Mouse (Mus musculus) midbrain, embryonic 16.5 days (tissue): Measurements from ENCODE around the gene Mllt6. TPM values are rescaled to one million over a fixed set of nuclear protein-coding genes. Genes with fewer than 3 reads are reported as not detected.
"Not testable (repeated sequence)": the region's sequence is repeated elsewhere in the genome, so short reads cannot be mapped to it uniquely, and the experiment has no call there.

Experiments used
- ATAC-seq: fragments of 200-750 bp; cut with Nextera tagmentation; 2 replicates; pipeline ENCODE4 v1.8.0; 2017; ENCODE audit warnings: moderate TSS enrichment
- H3K27ac ChIP-seq: fragments of 300-500 bp; sonication (generic); 2 replicates; pipeline ENCODE4 v1.5.1; 2014; ENCODE audit warnings: mild to moderate bottlenecking, low read length, mixed read lengths
- H3K27me3 ChIP-seq: fragments of 300-500 bp; sonication (generic); 2 replicates; pipeline ENCODE4 v1.6.1; 2014; ENCODE audit warnings: low read depth, low read length, mixed read lengths; ENCODE audit not compliant: control insufficient read depth, insufficient read depth
- H3K36me3 ChIP-seq: fragments of 300-500 bp; sonication (generic); 2 replicates; pipeline ENCODE4 v1.6.1; 2014; ENCODE audit warnings: mild to moderate bottlenecking, low read length, moderate library complexity, mixed read lengths; ENCODE audit not compliant: control insufficient read depth, insufficient read depth
- H3K4me1 ChIP-seq: fragments of 300-500 bp; sonication (generic); 2 replicates; pipeline ENCODE4 v1.6.1; 2014; ENCODE audit warnings: mild to moderate bottlenecking, low read length, mixed read lengths; ENCODE audit not compliant: control insufficient read depth, insufficient read depth
- H3K4me2 ChIP-seq: fragments of 300-500 bp; sonication (generic); 2 replicates; pipeline ENCODE4 v1.6.1; 2014; ENCODE audit warnings: mild to moderate bottlenecking, low read length, mixed read lengths
- H3K4me3 ChIP-seq: fragments of 300-500 bp; sonication (generic); 2 replicates; pipeline ENCODE4 v1.5.1; 2014; ENCODE audit warnings: low read depth, mild to moderate bottlenecking, low read length, moderate library complexity, mixed read lengths
- H3K9ac ChIP-seq: fragments of 300-500 bp; sonication (generic); 2 replicates; pipeline ENCODE4 v1.6.1; 2014; ENCODE audit warnings: low read depth, low read length, mixed read lengths
- H3K9me3 ChIP-seq: fragments of 300-500 bp; sonication (generic); replicated peaks from 2 replicates; pipeline ENCODE4 v1.6.1; 2014; ENCODE audit warnings: mild to moderate bottlenecking, low read length, mixed read lengths; ENCODE audit not compliant: control insufficient read depth, poor library complexity, severe bottlenecking
- WGBS: fragments of 180-500 bp; shearing (Covaris S2); extraction: QIAGEN DNeasy Blood & Tissue Kit; methylation state at CpG from one replicate; pipeline ENCODE4 v1.1.7; 2014; 5-methylcytosine and 5-hydroxymethylcytosine counted together
- polyA plus RNA-seq: library from polyadenylated mRNA; unstranded; fragments of >200 nt; fragmentation: Nextera tagmentation; extraction: Ambion mirVana; gene quantifications from 2 replicates; pipeline ENCODE4 v1.2.1, GENCODE M21; 2015

Gene Mllt6
- polyA plus RNA-seq, 1 experiment from 2014 or later: 3.3 TPM

- Histone ChIP-seq H3K27me3 (peaks cover 14% of the 10 kb centered on the region), H3K4me3 (no peak overlapping the region), H3K36me3 (no peaks in the 10 kb centered on the region), H3K4me2 (no peak overlapping the region), H3K9ac (no peak overlapping the region), H3K27ac (no peak overlapping the region), H3K9me3 (no peaks in the 10 kb centered on the region), H3K4me1 (no peaks in the 10 kb centered on the region)
- 74% methylated on average over 11 of the region's 11 CpGs for WGBS
- no peak for ATAC-seq
Measured at GRCm38 (mm10) chr11:97635468-97636019, 27.7 kb upstream of the Mllt6 start.

- no peak overlapping the region for H3K4me2 ChIP-seq
- H3K4me1 ChIP-seq: no peaks in the 10 kb centered on the region
- H3K4me3 ChIP-seq: no peak overlapping the region
- H3K36me3 ChIP-seq: no peaks in the 10 kb centered on the region
- H3K9me3 ChIP-seq: no peaks in the 10 kb centered on the region
- WGBS: 69% methylated on average over 8 of the region's 8 CpGs
- no peaks in the 10 kb centered on the region for H3K27me3 ChIP-seq
- no peak for ATAC-seq
- no peak overlapping the region for H3K27ac ChIP-seq
- H3K9ac ChIP-seq: no peak overlapping the region
Measured at GRCm38 (mm10) chr11:97641668-97642067, 21.5 kb upstream of the Mllt6 start.

GRCm38 (mm10) chr11:97642746-97643145 is 20.5 kb upstream of the Mllt6 start:
- Histone ChIP-seq H3K4me1 (no peaks in the 10 kb centered on the region), H3K4me2 (no peak overlapping the region), H3K27ac (no peak overlapping the region), H3K4me3 (no peak overlapping the region), H3K9me3 (no peaks in the 10 kb centered on the region), H3K9ac (no peak overlapping the region), H3K36me3 (no peaks in the 10 kb centered on the region), H3K27me3 (no peaks in the 10 kb centered on the region)
- ATAC-seq: no peak
- WGBS: 50% methylated on average over 2 of the region's 2 CpGs

GRCm38 (mm10) chr11:97643380-97644055 is 19.7 kb upstream of the Mllt6 start:
- Histone ChIP-seq H3K4me1 (no peaks in the 10 kb centered on the region), H3K4me3 (no peak overlapping the region), H3K27ac (no peak overlapping the region), H3K9me3 (no peaks in the 10 kb centered on the region), H3K27me3 (no peaks in the 10 kb centered on the region), H3K9ac (no peak overlapping the region), H3K4me2 (no peak overlapping the region), H3K36me3 (no peaks in the 10 kb centered on the region)
- WGBS: 71% methylated on average over 8 of the region's 8 CpGs
- no peak for ATAC-seq

GRCm38 (mm10) chr11:97644834-97645233 is 18.4 kb upstream of the Mllt6 start:
- H3K9ac ChIP-seq: no peak overlapping the region
- H3K9me3 ChIP-seq: no peaks in the 10 kb centered on the region
- H3K4me3 ChIP-seq: no peak overlapping the region
- H3K27me3 ChIP-seq: no peaks in the 10 kb centered on the region
- WGBS: 5% methylated on average over 6 of the region's 6 CpGs
- H3K4me1 ChIP-seq: no peaks in the 10 kb centered on the region
- H3K27ac ChIP-seq: no peak overlapping the region
- H3K4me2 ChIP-seq: no peak overlapping the region
- H3K36me3 ChIP-seq: no peaks in the 10 kb centered on the region
- ATAC-seq: no peak

- not testable (repeated sequence) for H3K4me2 ChIP-seq, H3K27ac ChIP-seq, H3K9ac ChIP-seq, H3K36me3 ChIP-seq, H3K27me3 ChIP-seq, H3K4me3 ChIP-seq, H3K9me3 ChIP-seq, H3K4me1 ChIP-seq, ATAC-seq
- WGBS: 91% methylated on average over 3 of the region's 4 CpGs
Measured at GRCm38 (mm10) chr11:97648541-97648940, 14.7 kb upstream of the Mllt6 start.

- no peaks in the 10 kb centered on the region for H3K9me3 ChIP-seq
- H3K36me3 ChIP-seq: no peaks in the 10 kb centered on the region
- no peak for ATAC-seq
- H3K27me3 ChIP-seq: no peaks in the 10 kb centered on the region
- WGBS: 55% methylated on average over 5 of the region's 5 CpGs
- no peaks in the 10 kb centered on the region for H3K4me1 ChIP-seq
- H3K4me2 ChIP-seq: no peak overlapping the region
- no peak overlapping the region for H3K9ac ChIP-seq
- no peak overlapping the region for H3K27ac ChIP-seq
- H3K4me3 ChIP-seq: no peak overlapping the region
Measured at GRCm38 (mm10) chr11:97650341-97650740, 12.9 kb upstream of the Mllt6 start.

GRCm38 (mm10) chr11:97653376-97653775 is 9.8 kb upstream of the Mllt6 start:
- not testable (repeated sequence) for ATAC-seq

GRCm38 (mm10) chr11:97654210-97654609 is 9.0 kb upstream of the Mllt6 start:
- Histone ChIP-seq H3K27ac (no peak overlapping the region), H3K9ac (no peak overlapping the region), H3K4me2 (no peak overlapping the region), H3K27me3 (no peaks in the 10 kb centered on the region), H3K9me3 (no peaks in the 10 kb centered on the region), H3K4me1 (no peaks in the 10 kb centered on the region; the same call in 1 of the 2 replicates), H3K36me3 (no peaks in the 10 kb centered on the region), H3K4me3 (no peak overlapping the region)
- no peak for ATAC-seq
- WGBS: 95% methylated on average over 2 of the region's 2 CpGs

More at GRCm38 (mm10) chr11:97653376-97653775, 9.8 kb upstream of the Mllt6 start:
- not testable (repeated sequence) for H3K27me3 ChIP-seq, H3K4me2 ChIP-seq, H3K4me1 ChIP-seq, H3K36me3 ChIP-seq, H3K9ac ChIP-seq, H3K27ac ChIP-seq, H3K9me3 ChIP-seq, H3K4me3 ChIP-seq
- WGBS: 96% methylated on average over 11 of the region's 11 CpGs
